Mouse (Mus musculus): ENCODE data around the gene Sf1. TPM values are rescaled to one million over a fixed set of nuclear protein-coding genes. Genes with fewer than 3 reads are reported as not detected.

Gene Sf1
- polyA plus RNA-seq, 1 experiment from 2014 or later, result 91.7 TPM

DNA sequence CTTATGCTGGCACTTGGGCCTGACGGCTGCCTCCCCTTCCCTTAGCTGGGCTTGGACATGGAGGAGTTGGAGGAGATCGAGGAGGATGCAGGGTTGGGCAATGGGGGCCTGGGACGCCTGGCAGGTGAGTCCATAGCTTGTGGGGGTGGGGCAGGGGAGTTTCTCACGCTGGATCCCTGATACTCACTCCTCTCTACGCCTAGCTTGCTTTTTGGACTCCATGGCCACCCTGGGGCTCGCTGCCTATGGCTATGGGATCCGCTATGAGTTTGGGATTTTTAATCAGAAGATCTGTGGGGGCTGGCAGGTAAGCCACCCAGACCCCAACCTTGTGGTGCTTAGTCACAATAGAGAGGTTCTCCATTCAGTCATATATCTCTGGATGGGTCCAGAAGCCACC lies 22.3 kb downstream of the Sf1 start:
- H3K36me3 ChIP-seq (ENCODE audit: control insufficient read depth, insufficient read depth, low read length), result no peaks in the 10 kb centered on the region
- 83% methylated on average over 7 of the region's 7 CpGs for WGBS
- no peak for ATAC-seq (ENCODE audit: low read depth)
- H3K27me3 ChIP-seq (ENCODE audit: control insufficient read depth, insufficient read depth, low read length), result no peaks in the 10 kb centered on the region
- H3K9ac ChIP-seq (replicated peaks; ENCODE audit: low read depth, low read length), result no peak overlapping the region
- 0 out of 2 replicates have a peak, but pooled peaks cover 3% of the 10 kb centered on the region for H3K4me1 ChIP-seq (ENCODE audit: control insufficient read depth, insufficient read depth, low read length)
- H3K27ac ChIP-seq (ENCODE audit: low read depth, low read length), result no peak overlapping the region
- H3K9me3 ChIP-seq (ENCODE audit: control insufficient read depth, low read length), result no peaks in the 10 kb centered on the region
- no peak overlapping the region for H3K4me3 ChIP-seq (ENCODE audit: low read depth, low read length)
- H3K4me2 ChIP-seq (ENCODE audit: low read depth, low read length), result no peak overlapping the region

DNA sequence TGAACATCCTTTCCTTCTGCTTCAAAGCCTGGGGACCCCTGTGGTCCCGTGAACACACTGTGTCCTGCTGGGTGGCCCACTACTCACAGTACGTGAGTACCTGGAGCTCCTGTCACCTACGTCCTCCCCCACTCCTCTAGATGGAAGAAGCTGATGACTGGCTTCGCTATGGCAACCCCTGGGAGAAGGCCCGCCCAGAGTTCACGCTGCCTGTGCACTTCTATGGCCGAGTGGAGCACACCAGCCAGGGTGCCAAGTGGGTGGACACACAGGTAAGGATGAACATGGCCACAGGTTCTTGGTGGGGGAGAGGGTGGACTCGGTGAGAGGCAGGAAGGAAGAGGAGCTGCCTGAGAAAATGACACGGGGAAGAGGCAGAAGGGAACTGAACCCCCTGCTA lies 22.7 kb downstream of the Sf1 start:
- no peak overlapping the region for H3K27ac ChIP-seq (ENCODE audit: low read depth, low read length)
- no peak overlapping the region for H3K4me3 ChIP-seq (ENCODE audit: low read depth, low read length)
- no peak overlapping the region for H3K4me2 ChIP-seq (ENCODE audit: low read depth, low read length)
- H3K9me3 ChIP-seq (ENCODE audit: control insufficient read depth, low read length), result no peaks in the 10 kb centered on the region
- H3K36me3 ChIP-seq (ENCODE audit: control insufficient read depth, insufficient read depth, low read length), result no peaks in the 10 kb centered on the region
- 71% methylated on average over 9 of the region's 9 CpGs for WGBS
- H3K27me3 ChIP-seq (ENCODE audit: control insufficient read depth, insufficient read depth, low read length), result no peaks in the 10 kb centered on the region
- no peak for ATAC-seq (ENCODE audit: low read depth)
- H3K4me1 ChIP-seq (ENCODE audit: control insufficient read depth, insufficient read depth, low read length), result 0 out of 2 replicates have a peak, but pooled peaks cover 3% of the 10 kb centered on the region
- no peak overlapping the region for H3K9ac ChIP-seq (replicated peaks; ENCODE audit: low read depth, low read length)

DNA sequence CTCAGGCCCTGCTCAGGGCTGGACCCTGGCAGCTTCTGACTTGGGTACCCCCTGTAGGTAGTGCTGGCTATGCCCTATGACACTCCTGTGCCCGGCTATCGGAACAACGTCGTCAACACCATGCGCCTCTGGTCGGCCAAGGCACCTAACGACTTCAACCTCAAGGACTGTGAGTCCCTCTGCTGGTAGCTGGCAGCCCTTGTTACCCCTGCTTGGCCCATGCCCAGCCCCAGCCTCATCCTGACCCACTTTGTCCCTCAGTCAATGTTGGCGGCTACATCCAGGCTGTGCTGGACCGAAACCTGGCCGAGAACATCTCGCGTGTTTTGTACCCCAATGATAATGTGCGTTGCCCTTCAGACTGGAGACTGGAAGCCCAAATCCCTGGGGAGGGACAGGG lies 24.5 kb downstream of the Sf1 start:
- WGBS, result 84% methylated on average over 13 of the region's 13 CpGs
- H3K27me3 ChIP-seq (ENCODE audit: control insufficient read depth, insufficient read depth, low read length), result no peaks in the 10 kb centered on the region
- no peaks in the 10 kb centered on the region for H3K36me3 ChIP-seq (ENCODE audit: control insufficient read depth, insufficient read depth, low read length)
- H3K4me2 ChIP-seq (ENCODE audit: low read depth, low read length), result no peak overlapping the region
- no peak overlapping the region for H3K9ac ChIP-seq (replicated peaks; ENCODE audit: low read depth, low read length)
- ATAC-seq (ENCODE audit: low read depth), result no peak
- no peak overlapping the region for H3K27ac ChIP-seq (ENCODE audit: low read depth, low read length)
- H3K4me3 ChIP-seq (ENCODE audit: low read depth, low read length), result no peak overlapping the region
- no peaks in the 10 kb centered on the region for H3K9me3 ChIP-seq (ENCODE audit: control insufficient read depth, low read length)
- H3K4me1 ChIP-seq (ENCODE audit: control insufficient read depth, insufficient read depth, low read length), result 0 out of 2 replicates have a peak, but pooled peaks cover 3% of the 10 kb centered on the region

DNA sequence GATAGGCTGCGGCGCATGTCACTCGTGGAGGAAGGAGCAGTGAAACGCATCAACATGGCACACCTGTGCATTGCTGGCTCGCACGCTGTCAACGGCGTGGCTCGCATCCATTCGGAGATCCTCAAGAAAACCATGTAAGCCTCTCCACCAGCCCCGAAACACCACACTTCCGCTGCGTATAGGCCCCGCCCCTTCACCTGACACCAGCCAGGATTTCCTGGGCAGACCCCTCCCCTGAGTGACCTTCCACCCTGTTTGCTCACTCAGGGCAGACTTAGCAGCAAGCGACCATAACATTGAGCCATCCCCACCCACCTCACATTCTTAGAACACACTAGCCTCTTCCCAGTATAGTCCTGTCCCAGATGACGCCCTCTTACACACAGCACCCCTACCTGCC lies 26.3 kb downstream of the Sf1 start:
- H3K4me2 ChIP-seq (ENCODE audit: low read depth, low read length), result peak overlapping the region; percentile 44
- 6% methylated on average over 16 of the region's 16 CpGs for WGBS
- no peaks in the 10 kb centered on the region for H3K4me1 ChIP-seq (ENCODE audit: control insufficient read depth, insufficient read depth, low read length)
- peak overlapping the region; percentile 22 for H3K4me3 ChIP-seq (ENCODE audit: low read depth, low read length)
- peak; percentile 57; the same call in 1 of the 2 replicates for ATAC-seq (ENCODE audit: low read depth)
- no peaks in the 10 kb centered on the region for H3K36me3 ChIP-seq (ENCODE audit: control insufficient read depth, insufficient read depth, low read length)
- no peaks in the 10 kb centered on the region for H3K9me3 ChIP-seq (ENCODE audit: control insufficient read depth, low read length)
- H3K9ac ChIP-seq (replicated peaks; ENCODE audit: low read depth, low read length), result peak overlapping the region; percentile 22; the same call in 1 of the 2 replicates
- H3K27me3 ChIP-seq (ENCODE audit: control insufficient read depth, insufficient read depth, low read length), result no peaks in the 10 kb centered on the region
- no peak overlapping the region for H3K27ac ChIP-seq (ENCODE audit: low read depth, low read length)

DNA sequence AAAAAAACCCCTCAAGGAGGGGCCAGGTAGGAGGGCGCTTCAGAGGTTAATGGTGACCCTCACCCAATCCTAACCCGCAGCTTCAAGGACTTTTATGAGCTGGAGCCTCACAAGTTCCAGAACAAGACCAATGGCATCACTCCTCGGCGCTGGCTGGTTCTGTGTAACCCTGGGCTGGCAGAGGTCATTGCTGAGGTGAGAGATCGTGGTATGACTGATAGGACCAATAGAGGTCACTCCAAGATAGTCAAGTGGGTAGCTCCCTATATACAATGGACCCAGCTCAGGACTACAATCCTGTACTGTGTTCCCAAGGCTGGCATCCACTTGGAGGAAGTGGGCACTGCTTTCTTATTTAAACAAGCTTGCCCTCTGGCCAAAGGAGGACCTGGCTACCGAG lies 26.8 kb downstream of the Sf1 start:
- 59% methylated on average over 6 of the region's 6 CpGs for WGBS
- Histone ChIP-seq H3K27ac (ENCODE audit: low read depth, low read length) (no peak overlapping the region), H3K36me3 (ENCODE audit: control insufficient read depth, insufficient read depth, low read length) (no peaks in the 10 kb centered on the region), H3K9ac (replicated peaks; ENCODE audit: low read depth, low read length) (no peak overlapping the region), H3K4me1 (ENCODE audit: control insufficient read depth, insufficient read depth, low read length) (no peaks in the 10 kb centered on the region), H3K4me2 (ENCODE audit: low read depth, low read length) (peak overlapping the region; percentile 44; the same call in 1 of the 2 replicates), H3K9me3 (ENCODE audit: control insufficient read depth, low read length) (no peaks in the 10 kb centered on the region), H3K27me3 (ENCODE audit: control insufficient read depth, insufficient read depth, low read length) (no peaks in the 10 kb centered on the region), H3K4me3 (ENCODE audit: low read depth, low read length) (no peak overlapping the region)
- ATAC-seq (ENCODE audit: low read depth), result no peak

DNA sequence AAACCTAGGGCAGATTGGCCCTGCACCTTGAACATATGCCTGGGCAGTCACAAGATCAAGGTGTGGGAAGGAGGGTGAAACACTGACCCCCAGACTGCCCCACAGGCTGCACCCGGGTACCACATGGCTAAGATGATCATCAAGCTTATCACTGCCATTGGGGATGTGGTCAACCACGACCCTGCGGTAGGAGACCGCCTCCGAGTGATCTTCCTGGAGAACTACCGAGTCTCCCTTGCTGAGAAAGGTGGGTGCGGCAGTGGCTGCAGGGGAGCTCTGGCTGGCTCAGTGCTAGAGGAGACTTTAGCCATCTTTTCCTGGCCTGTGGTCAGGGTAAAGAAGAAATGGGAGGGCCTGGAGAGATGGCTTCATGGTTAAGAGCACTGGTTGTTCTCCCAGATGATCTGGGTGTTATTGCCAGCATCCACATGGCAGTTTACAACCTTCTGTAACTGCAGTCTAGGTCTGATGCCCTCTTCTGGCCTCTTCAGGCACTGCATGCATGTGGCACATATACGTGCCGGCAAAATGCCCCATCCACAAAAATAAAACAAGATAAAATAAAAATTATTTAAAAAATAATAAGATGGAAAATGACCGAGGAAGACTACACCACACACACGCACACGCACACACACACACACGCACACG lies 29.4 kb downstream of the Sf1 start:
- Histone ChIP-seq H3K9me3 (ENCODE audit: control insufficient read depth, low read length) (no peaks in the 10 kb centered on the region), H3K4me2 (ENCODE audit: low read depth, low read length) (no peak overlapping the region), H3K4me1 (ENCODE audit: control insufficient read depth, insufficient read depth, low read length) (no peaks in the 10 kb centered on the region), H3K27ac (ENCODE audit: low read depth, low read length) (no peak overlapping the region), H3K27me3 (ENCODE audit: control insufficient read depth, insufficient read depth, low read length) (no peaks in the 10 kb centered on the region), H3K9ac (replicated peaks; ENCODE audit: low read depth, low read length) (no peak overlapping the region), H3K36me3 (ENCODE audit: control insufficient read depth, insufficient read depth, low read length) (no peaks in the 10 kb centered on the region), H3K4me3 (ENCODE audit: low read depth, low read length) (no peak overlapping the region)
- 94% methylated on average over 14 of the region's 14 CpGs for WGBS
- no peak for ATAC-seq (ENCODE audit: low read depth)

DNA sequence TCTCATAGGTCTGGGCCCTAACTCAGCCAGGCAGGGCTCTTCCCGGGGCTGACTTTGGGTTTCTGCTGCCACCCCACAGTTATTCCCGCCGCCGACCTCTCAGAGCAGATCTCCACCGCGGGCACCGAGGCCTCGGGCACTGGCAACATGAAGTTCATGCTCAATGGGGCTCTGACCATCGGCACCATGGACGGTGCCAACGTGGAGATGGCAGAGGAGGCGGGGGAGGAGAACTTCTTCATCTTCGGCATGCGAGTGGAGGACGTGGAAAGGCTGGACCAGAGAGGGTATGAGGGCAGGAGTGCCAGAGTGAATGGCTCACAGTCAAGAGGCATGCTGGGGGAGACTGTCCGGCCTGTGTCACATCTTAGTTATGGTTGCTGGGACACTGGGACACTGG lies 30.1 kb downstream of the Sf1 start:
- H3K4me3 ChIP-seq (ENCODE audit: low read depth, low read length), result no peak overlapping the region
- H3K36me3 ChIP-seq (ENCODE audit: control insufficient read depth, insufficient read depth, low read length), result no peaks in the 10 kb centered on the region
- no peak overlapping the region for H3K9ac ChIP-seq (replicated peaks; ENCODE audit: low read depth, low read length)
- WGBS, result 90% methylated on average over 16 of the region's 16 CpGs
- H3K9me3 ChIP-seq (ENCODE audit: control insufficient read depth, low read length), result no peaks in the 10 kb centered on the region
- ATAC-seq (ENCODE audit: low read depth), result no peak
- H3K4me2 ChIP-seq (ENCODE audit: low read depth, low read length), result no peak overlapping the region
- no peaks in the 10 kb centered on the region for H3K4me1 ChIP-seq (ENCODE audit: control insufficient read depth, insufficient read depth, low read length)
- H3K27ac ChIP-seq (ENCODE audit: low read depth, low read length), result no peak overlapping the region
- no peaks in the 10 kb centered on the region for H3K27me3 ChIP-seq (ENCODE audit: control insufficient read depth, insufficient read depth, low read length)

DNA sequence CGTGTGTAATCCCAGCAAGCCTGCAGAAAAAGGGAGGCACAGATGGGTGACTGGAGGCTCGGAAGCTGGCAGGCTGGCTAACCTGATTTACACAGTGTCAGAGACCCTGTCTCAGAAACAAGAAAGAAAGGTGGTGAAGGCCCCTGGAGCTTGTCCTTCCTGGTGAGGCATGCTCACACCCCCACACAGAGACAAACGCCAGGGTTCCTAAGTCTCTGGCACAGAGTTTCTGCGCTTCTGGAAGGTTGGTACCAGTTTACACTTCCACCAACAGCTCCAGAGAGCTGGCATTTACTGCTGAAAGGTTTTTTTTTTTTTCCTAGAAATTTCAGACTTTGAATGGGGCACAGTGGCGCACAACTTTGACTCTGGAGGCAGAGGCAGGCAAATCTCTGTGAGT lies 32.7 kb downstream of the Sf1 start:
- Histone ChIP-seq H3K4me3 (ENCODE audit: low read depth, low read length) (no peak overlapping the region), H3K4me2 (ENCODE audit: low read depth, low read length) (no peak overlapping the region), H3K27me3 (ENCODE audit: control insufficient read depth, insufficient read depth, low read length) (no peaks in the 10 kb centered on the region), H3K36me3 (ENCODE audit: control insufficient read depth, insufficient read depth, low read length) (no peaks in the 10 kb centered on the region), H3K27ac (ENCODE audit: low read depth, low read length) (no peak overlapping the region), H3K9ac (replicated peaks; ENCODE audit: low read depth, low read length) (no peak overlapping the region), H3K9me3 (ENCODE audit: control insufficient read depth, low read length) (no peaks in the 10 kb centered on the region), H3K4me1 (ENCODE audit: control insufficient read depth, insufficient read depth, low read length) (peaks cover 14% of the 10 kb centered on the region)
- 85% methylated on average over 5 of the region's 5 CpGs for WGBS
- no peak for ATAC-seq (ENCODE audit: low read depth)

DNA sequence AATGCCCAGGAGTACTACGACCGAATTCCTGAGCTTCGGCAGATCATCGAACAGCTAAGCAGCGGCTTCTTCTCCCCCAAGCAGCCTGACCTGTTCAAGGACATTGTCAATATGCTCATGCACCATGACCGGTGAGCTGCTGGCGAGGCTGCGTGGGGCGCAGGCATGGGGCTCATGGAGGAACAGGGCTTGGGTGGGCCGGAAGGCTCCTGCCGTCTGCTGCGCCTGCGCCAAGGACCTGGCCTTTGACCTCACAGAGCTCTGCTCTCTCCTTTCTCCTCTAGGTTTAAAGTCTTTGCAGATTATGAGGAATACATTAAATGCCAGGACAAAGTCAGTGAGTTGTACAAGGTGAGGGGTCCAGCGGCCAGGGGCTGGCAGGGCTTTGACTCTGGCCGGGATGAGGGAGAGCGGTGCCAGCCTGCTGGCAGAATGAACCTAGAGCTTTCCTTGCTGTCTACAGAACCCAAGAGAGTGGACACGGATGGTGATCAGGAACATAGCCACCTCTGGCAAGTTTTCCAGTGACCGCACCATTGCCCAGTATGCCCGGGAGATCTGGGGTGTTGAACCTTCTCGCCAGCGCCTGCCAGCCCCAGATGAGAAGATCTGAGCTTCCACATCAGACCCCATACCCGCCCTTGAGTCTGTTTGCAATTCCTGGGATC lies 34.2 kb downstream of the Sf1 start:
- no peak for ATAC-seq (ENCODE audit: low read depth)

More for the DNA sequence above, 34.2 kb downstream of the Sf1 start:
- H3K36me3 ChIP-seq (ENCODE audit: control insufficient read depth, insufficient read depth, low read length), result no peaks in the 10 kb centered on the region
- H3K9me3 ChIP-seq (ENCODE audit: control insufficient read depth, low read length), result no peaks in the 10 kb centered on the region
- no peak overlapping the region for H3K27ac ChIP-seq (ENCODE audit: low read depth, low read length)
- H3K4me1 ChIP-seq (ENCODE audit: control insufficient read depth, insufficient read depth, low read length), result peaks cover 21% of the 10 kb centered on the region
- H3K4me2 ChIP-seq (ENCODE audit: low read depth, low read length), result peak overlapping the region; percentile 96; the same call in 1 of the 2 replicates
- H3K4me3 ChIP-seq (ENCODE audit: low read depth, low read length), result no peak overlapping the region
- no peaks in the 10 kb centered on the region for H3K27me3 ChIP-seq (ENCODE audit: control insufficient read depth, insufficient read depth, low read length)
- WGBS, result 83% methylated on average over 22 of the region's 22 CpGs
- no peak overlapping the region for H3K9ac ChIP-seq (replicated peaks; ENCODE audit: low read depth, low read length)

All from neural tube, embryonic 14.5 days (tissue).